Mouse (Mus musculus) spleen, adult 10 weeks (tissue): ENCODE data around the gene Fgf18. TPM values are rescaled to one million over a fixed set of nuclear protein-coding genes. Genes with fewer than 3 reads are reported as not detected.

ENCODE experiments used
- polyA plus RNA-seq: library from polyadenylated mRNA; stranded (reverse); fragments of 350-450 nt; fragmentation: Illumina TruSeq; extraction: RNeasy Lipid Tissue Mini Kit (QIAGEN cat#74804); gene quantifications from one replicate; pipeline ENCODE4 v1.2.3, GENCODE M21; 2015; ENCODE audit warnings: low replicate concordance; ENCODE audit not compliant: insufficient read depth

The Fgf18 gene
- polyA plus RNA-seq = 1.6 TPM

DNA sequence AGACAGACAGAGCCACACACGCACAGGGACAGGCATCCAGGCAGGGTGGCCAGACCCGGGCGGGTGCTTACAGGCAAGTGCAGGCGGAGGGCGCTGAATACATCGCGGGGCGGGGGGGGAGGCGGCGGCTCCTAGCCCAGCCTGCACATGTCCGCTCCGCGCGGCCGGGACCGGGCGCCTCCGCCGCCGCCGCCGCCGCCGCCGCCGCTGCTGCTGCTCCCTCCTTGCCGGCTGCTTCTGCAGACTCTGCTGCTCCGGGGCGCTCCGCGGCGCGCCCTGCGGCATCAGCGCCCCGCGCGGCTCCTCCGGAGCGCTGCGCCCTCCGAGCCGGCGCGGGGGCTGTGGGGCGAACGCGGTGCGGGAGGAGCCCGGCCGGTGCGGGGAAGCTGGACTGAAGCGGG is at the start of gene Fgf18:
Gene Fgf18, minus strand, starts transcription at position 230 of the 401 bp plus-strand sequence.

DNA sequence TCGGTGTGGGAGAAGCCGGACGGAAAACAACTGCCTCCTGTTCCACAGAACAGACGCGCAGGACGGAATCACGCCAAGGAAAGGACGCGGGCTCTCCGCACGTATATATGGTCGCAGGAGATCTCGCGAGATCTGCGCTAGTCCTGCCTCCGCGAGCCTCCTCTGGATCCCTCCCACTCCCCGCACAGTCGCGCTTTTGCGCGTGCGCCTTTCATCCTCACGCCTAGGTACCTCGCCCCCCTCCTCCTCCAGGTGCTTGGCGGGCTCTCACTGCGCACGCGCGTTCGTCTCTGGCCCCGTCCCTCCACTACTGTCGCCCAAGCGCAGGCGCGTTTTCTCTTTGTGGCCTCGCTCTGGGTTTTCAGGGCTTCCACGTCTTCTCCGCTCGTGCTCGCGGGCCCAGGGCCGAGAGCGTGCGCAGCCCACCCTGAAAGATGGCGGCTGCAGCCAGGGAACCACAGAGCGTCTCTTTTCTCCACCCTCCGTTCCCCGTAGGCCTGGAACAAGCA is 15.9 kb upstream of the Fgf18 start, which contains the start of gene Npm1:
Gene Npm1, minus strand, starts transcription at position 209 of the 509 bp plus-strand sequence.

Other genes with a start within 250 kb of the Fgf18 start
- gene Npm1, start 15.8 kb upstream of the Fgf18 start, polyA plus RNA-seq = 1,524 TPM
- not detected for gene Tlx3, start 56.2 kb upstream of the Fgf18 start, polyA plus RNA-seq
- not detected for gene Gm12117, start 129.3 kb upstream of the Fgf18 start, polyA plus RNA-seq